Mouse (Mus musculus): ENCODE measurements around the gene Ripor1.

Gene Ripor1

DNA sequence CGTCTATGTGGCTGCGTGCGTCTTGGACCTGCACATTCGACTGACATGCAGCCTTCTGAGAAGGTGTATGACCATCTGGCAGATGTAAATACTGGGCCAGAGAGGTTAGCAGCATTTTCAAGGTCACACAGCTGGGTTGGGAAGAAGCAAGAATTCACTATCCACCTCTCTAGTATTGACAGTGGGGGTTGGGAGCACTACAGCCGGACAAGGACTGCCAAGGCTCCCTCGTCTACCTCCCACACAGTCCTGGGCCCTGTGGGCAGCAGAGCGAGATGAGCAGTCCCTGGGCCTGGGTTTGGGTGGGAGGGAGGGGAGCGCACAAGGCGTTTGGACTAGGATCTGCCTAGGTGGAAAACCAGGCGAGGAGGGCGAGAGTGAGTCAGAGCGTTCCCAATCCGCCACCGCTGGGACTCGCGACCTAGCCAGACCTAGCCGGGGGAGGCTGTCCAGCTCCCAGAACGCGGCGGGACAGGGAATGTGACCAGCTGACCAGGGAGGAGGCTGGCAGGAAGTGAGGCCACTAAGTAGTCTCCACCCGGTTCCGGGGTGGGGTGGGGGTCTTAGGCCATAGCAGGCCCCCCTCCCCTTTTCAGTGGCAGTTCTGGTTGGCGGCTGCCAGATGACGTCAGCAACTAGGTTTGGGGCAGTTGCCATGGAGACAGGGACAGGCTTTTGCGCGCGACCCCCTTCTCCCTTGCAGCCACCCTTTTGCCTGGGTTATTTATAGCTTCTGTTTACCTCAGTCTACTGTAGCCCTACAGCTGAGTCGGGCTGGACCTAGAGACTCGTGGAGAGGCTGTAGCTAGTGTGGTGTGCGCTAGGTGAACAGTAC is 1.4 kb downstream of the Ripor1 start:
- peak; percentile 79 to 81 for DNase-seq (ENCODE audit: low spot score in 2 of 2)

GRCm38 (mm10) chr8:105607062-105607461 is 2.0 kb downstream of the Ripor1 start:
- DNase-seq (ENCODE audit: low spot score in 2 of 2): no peak

GRCm38 (mm10) chr8:105607684-105608083 is 2.6 kb downstream of the Ripor1 start:
- DNase-seq (ENCODE audit: low spot score in 2 of 2): peak in 1 of 2 experiments; percentile 41

DNA sequence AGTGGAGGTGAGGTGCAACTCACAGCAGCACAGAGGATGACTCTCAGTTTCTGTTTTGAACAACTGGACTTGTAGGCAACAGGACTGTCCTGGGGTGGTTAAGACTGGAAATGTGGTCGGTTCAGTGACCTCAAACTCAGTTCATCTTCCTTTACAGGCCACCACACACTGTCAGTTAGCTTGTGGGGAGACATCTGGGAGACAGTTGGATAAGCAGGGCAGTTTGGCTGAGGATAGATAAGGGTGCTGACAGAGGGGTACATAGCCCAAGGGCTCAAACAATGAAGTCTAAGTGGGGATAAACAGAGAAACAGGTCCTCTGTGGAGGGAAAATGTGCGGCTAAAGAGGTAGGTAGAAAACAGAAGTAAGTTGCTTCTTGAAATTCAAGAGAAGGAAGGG is 4.3 kb downstream of the Ripor1 start:
- DNase-seq (ENCODE audit: low spot score in 2 of 2): peak; percentile 31 to 61

- no peak for DNase-seq (ENCODE audit: low spot score in 2 of 2)
Observed at GRCm38 (mm10) chr8:105609771-105610170, 4.7 kb downstream of the Ripor1 start.

- no peak for DNase-seq (ENCODE audit: low spot score in 2 of 2)
Observed at GRCm38 (mm10) chr8:105611836-105612235, 6.8 kb downstream of the Ripor1 start.

DNA sequence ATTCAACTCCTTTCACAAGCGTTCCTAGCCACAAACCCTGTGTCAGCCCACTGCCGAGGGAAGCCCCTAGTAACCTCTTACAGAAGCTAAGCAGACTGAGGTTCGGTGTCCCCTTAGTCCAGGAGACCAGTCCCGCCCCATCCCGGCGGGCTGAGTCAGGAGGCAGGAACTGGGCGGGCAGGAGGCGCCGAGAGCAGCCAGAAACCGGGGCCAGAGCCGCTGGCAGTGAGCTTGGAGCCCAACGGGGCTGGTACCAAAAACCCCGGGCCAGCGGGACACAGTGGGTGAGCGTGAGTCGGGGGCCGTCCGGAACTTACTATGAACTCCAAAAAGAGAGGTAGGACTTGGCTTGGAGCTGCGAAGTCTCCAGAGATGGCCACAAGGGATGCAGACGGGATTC is 8.0 kb downstream of the Ripor1 start:
- DNase-seq (ENCODE audit: low spot score in 2 of 2): no peak

GRCm38 (mm10) chr8:105613830-105614511 is 8.9 kb downstream of the Ripor1 start:
- peak; percentile 36 to 38 for DNase-seq (ENCODE audit: low spot score in 2 of 2)

DNA sequence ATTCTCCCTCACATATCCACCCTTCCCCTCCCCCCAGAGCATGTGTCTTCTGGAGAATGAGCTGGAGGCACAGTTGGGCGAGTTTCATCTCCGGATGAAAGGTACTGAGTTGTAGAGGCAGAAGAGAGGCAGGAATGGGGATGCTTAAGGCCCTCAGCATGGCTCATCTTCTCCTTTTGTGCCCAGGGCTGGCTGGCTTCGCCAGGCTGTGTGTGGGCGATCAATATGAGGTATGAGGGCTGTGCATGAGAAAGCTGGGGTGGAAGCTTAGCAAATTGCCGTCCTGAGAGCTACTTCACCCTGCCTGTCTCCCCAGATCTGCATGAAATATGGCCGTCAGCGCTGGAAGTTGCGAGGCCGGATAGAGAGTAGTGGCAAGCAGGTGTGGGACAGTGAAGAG is 10.9 kb downstream of the Ripor1 start:
- no peak for DNase-seq (ENCODE audit: low spot score in 2 of 2)

GRCm38 (mm10) chr8:105617451-105618278 is 12.6 kb downstream of the Ripor1 start:
- DNase-seq (ENCODE audit: low spot score in 2 of 2): no peak

DNA sequence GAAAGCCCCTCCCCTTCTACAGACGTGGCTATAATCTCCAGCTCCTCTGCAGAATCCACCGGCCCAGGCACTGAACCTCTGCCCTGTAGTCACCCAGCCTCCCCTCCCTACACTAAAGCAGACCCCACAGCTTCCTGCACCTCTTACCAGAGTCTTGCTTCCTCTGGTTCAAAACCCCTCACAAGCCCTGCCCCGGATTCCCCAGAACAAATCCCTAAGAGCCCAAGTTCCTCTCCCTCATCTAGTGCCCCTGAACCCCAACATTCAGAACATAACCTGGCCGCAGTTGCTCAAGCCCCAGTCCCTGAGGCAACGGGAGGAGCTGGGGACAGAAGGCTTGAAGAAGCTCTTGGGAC is 13.2 kb downstream of the Ripor1 start:
- DNase-seq (ENCODE audit: low spot score in 2 of 2): no peak

- DNase-seq (ENCODE audit: low spot score in 2 of 2): no peak
Observed at GRCm38 (mm10) chr8:105618892-105619591, 14.0 kb downstream of the Ripor1 start.

- no peak for DNase-seq (ENCODE audit: low spot score in 2 of 2)
Observed at GRCm38 (mm10) chr8:105620211-105620610, 15.2 kb downstream of the Ripor1 start.

- no peak for DNase-seq (ENCODE audit: low spot score in 2 of 2)
Observed at GRCm38 (mm10) chr8:105620946-105621720, 16.1 kb downstream of the Ripor1 start.

- no peak for DNase-seq (ENCODE audit: low spot score in 2 of 2)
Observed at GRCm38 (mm10) chr8:105621841-105622240, 16.8 kb downstream of the Ripor1 start.

DNA sequence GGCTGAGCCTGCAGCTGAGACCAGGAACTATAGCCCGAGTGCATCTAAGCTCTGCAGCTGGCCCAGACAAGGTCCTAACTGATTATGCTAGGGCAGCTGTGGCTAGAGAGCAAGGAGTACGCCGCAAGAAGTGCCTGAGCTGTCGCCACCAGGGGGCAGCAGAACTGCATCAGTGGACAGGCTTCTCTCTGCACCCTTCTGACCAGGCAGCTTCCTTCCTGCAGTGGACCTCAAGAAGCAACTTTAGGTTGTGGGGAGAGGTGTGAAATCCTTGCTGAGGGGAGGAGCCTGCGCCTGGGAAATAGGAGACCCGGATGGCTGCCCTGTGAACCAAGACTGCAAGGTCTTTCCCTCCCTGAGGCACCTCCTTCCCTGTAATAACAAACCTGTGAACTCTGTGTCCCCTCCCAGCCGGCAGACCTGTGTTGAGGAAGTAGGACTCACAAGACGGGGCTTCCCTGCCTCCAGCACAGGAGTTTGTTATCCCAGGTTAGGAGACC is 17.4 kb downstream of the Ripor1 start:
- peak; percentile 89 to 95 for DNase-seq (ENCODE audit: low spot score in 2 of 2)

DNA sequence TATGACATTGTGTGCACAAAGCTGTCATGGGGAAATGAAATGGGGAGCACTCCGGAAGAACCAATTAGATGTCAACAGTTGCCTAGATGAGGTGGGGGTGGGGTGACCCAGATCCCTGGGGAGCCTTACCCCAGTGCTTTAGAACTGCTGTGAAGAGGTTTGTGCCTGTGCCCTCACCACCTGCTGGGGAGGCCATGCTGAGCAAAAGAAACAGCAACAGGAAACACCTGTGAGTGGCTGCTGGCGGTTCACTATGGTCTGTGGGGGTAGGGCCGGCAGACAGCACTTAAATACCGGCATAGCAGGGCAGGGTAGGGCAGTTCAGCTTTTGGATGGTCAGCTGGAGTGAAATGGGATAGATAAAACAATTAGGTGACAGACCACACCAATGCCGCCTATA is 18.1 kb downstream of the Ripor1 start:
- peak; percentile 44 to 89 for DNase-seq (ENCODE audit: low spot score in 2 of 2)

DNA sequence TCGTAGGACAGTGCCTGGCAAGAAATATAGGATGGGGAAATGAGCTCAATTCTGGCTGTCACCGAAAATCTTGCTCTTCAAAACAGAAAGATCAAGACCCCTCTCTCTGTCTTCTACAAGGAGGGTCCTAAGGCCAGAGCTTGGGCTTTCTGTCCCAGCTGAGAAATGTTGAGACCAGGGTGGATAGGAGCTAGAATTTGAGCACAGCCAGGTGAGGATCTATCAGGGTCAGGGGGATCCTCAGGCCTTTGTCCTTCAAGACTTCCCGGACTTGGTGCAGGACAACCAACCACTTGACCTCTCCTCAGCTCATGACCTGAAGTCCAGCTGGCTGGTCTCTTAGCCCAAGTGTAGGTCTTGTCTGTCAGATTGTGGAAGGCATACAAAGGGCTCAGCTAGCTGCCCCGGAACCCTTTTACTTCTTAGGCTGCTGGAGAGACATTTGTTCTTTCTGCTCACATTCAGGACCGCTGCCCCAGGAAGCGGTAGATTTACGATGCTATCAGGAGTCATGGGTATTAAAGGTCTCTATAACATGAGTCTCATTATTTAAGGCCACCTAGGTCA is 18.7 kb downstream of the Ripor1 start:
- DNase-seq (ENCODE audit: low spot score in 2 of 2): no peak

DNA sequence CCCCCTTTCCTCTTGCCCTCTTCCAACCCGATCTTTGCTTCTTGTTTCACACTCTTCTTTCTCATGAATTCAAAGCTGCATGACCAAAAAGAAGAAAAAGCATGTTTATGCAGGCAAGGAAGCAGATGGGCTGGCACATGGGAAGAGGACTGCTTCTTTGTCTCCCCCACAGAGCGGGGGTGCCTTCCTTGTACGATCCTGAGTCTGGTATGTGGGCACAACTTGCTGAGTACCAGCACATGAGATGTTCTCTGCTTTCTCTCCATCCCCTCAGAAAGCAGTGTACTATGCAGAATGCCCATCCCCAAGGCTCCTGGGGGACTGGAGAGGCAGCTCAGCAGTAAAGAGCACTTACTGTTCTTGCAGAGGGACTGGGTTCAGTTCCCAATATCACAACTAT is 19.3 kb downstream of the Ripor1 start:
- no peak for DNase-seq (ENCODE audit: low spot score in 2 of 2)

- DNase-seq (ENCODE audit: low spot score in 2 of 2): no peak
Observed at GRCm38 (mm10) chr8:105624831-105625230, 19.8 kb downstream of the Ripor1 start.

Measured in natural killer cell, adult 2 months (primary cell).